Mouse (Mus musculus) heart, postnatal 0 days (tissue): ENCODE results near the gene Zfp36l2. TPM values are rescaled to one million over a fixed set of nuclear protein-coding genes. Genes with fewer than 3 reads are reported as not detected.

Experiments used
- ATAC-seq: fragments of 200-750 bp; cut with Nextera tagmentation; 2 replicates; pipeline ENCODE4 v1.8.0; 2017; ENCODE audit warnings: low read depth, moderate number of reproducible peaks, moderate library complexity; ENCODE audit not compliant: insufficient read depth
- DNase-seq: peaks from one replicate; pipeline ENCODE4 v3.0.0-alpha.2; 2016; ENCODE audit warnings: low spot score
- H3K27ac ChIP-seq: fragments of 300-500 bp; sonication (generic); 2 replicates; pipeline ENCODE4 v1.5.1; 2014; ENCODE audit warnings: low read depth, mild to moderate bottlenecking
- H3K27me3 ChIP-seq: fragments of 300-500 bp; sonication (generic); 2 replicates; pipeline ENCODE4 v1.6.1; 2014; ENCODE audit warnings: low read length, mixed read lengths; ENCODE audit not compliant: control insufficient read depth, insufficient read depth
- H3K36me3 ChIP-seq: fragments of 300-500 bp; sonication (generic); replicated peaks from 2 replicates; pipeline ENCODE4 v1.6.1; 2014; ENCODE audit warnings: low read length, mixed read lengths; ENCODE audit not compliant: control insufficient read depth, insufficient read depth
- H3K4me1 ChIP-seq: fragments of 300-500 bp; sonication (generic); 2 replicates; pipeline ENCODE4 v1.6.1; 2014; ENCODE audit warnings: antibody characterized with exemption; ENCODE audit not compliant: control insufficient read depth, insufficient read depth
- H3K4me2 ChIP-seq: fragments of 300-500 bp; sonication (generic); 2 replicates; pipeline ENCODE4 v1.6.1; 2014; ENCODE audit warnings: low read depth, mild to moderate bottlenecking, low read length, moderate library complexity
- H3K4me3 ChIP-seq: fragments of 300-500 bp; sonication (generic); 2 replicates; pipeline ENCODE4 v1.5.1; 2014; ENCODE audit warnings: low read depth, low read length
- H3K9ac ChIP-seq: fragments of 300-500 bp; sonication (generic); replicated peaks from 2 replicates; pipeline ENCODE4 v1.6.1; 2014; ENCODE audit warnings: low read depth, low read length, mixed read lengths
- H3K9me3 ChIP-seq: fragments of 300-500 bp; sonication (generic); replicated peaks from 2 replicates; pipeline ENCODE4 v1.6.1; 2016; ENCODE audit warnings: low read length; ENCODE audit not compliant: control insufficient read depth
- CTCF ChIP-seq: IDR thresholded peaks from 2 replicates; pipeline ENCODE4 v1.5.1; 2016; ENCODE audit warnings: antibody characterized with exemption, control low read depth, low read depth
- EP300 ChIP-seq: IDR thresholded peaks from 2 replicates; pipeline ENCODE4 v1.6.1; 2016; ENCODE audit warnings: antibody characterized with exemption, low read depth
- WGBS: fragments of 180-500 bp; shearing (Covaris S2); extraction: QIAGEN DNeasy Blood & Tissue Kit; methylation state at CpG from one replicate; pipeline ENCODE4 v1.1.7; 2014; 5-methylcytosine and 5-hydroxymethylcytosine counted together
- polyA plus RNA-seq: library from polyadenylated mRNA; unstranded; fragments of >200 nt; fragmentation: Nextera tagmentation; extraction: Ambion mirVana; gene quantifications from 2 replicates; pipeline ENCODE4 v1.2.1, GENCODE M21; 2015
- total RNA-seq: library from RNA; depleted of rRNA; stranded (reverse); fragments of >200 nt; gene quantifications from 2 replicates; pipeline ENCODE4 v1.2.3, GENCODE M21; 2014; ENCODE audit warnings: low replicate concordance

Zfp36l2 gene
- total and polyA plus RNA-seq, 2 experiments from 2014 or later: 4.5 to 14.0 TPM

- TF ChIP-seq CTCF: no peak
- TF ChIP-seq EP300: no peak
- Histone ChIP-seq H3K27ac (no peak overlapping the region), H3K4me3 (no peak overlapping the region), H3K36me3 (no peaks in the 10 kb centered on the region), H3K4me1 (no peaks in the 10 kb centered on the region), H3K27me3 (no peaks in the 10 kb centered on the region), H3K4me2 (no peak overlapping the region), H3K9me3 (no peaks in the 10 kb centered on the region), H3K9ac (no peak overlapping the region)
- 81% methylated on average over 4 of the region's 4 CpGs for WGBS
- ATAC-seq: no peak
- no peak for DNase-seq
These were observed 20.4 kb downstream of the Zfp36l2 start for GRCm38 (mm10) chr17:84167377-84167776.

GRCm38 (mm10) chr17:84166135-84166860, 21.4 kb downstream of the Zfp36l2 start:
- 76% methylated on average over 9 of the region's 9 CpGs for WGBS
- no peak for TF ChIP-seq EP300
- TF ChIP-seq CTCF: no peak
- H3K27me3 ChIP-seq: no peaks in the 10 kb centered on the region
- ATAC-seq (no peak), DNase-seq (no peak)
- H3K4me2 ChIP-seq: no peak overlapping the region
- no peaks in the 10 kb centered on the region for H3K9me3 ChIP-seq
- H3K9ac ChIP-seq: no peak overlapping the region
- peaks cover 4% of the 10 kb centered on the region; the same call in 1 of the 2 replicates for H3K4me1 ChIP-seq
- H3K36me3 ChIP-seq: no peaks in the 10 kb centered on the region
- H3K27ac ChIP-seq: no peak overlapping the region
- no peak overlapping the region for H3K4me3 ChIP-seq

- 87% methylated on average over 3 of the region's 3 CpGs for WGBS
- no peaks in the 10 kb centered on the region for H3K27me3 ChIP-seq
- H3K27ac ChIP-seq: no peak overlapping the region
- H3K9ac ChIP-seq: no peak overlapping the region
- no peaks in the 10 kb centered on the region for H3K36me3 ChIP-seq
- no peak for DNase-seq
- TF ChIP-seq CTCF: no peak
- TF ChIP-seq EP300: no peak
- peaks cover 8% of the 10 kb centered on the region; the same call in 1 of the 2 replicates for H3K4me1 ChIP-seq
- H3K9me3 ChIP-seq: no peaks in the 10 kb centered on the region
- H3K4me2 ChIP-seq: no peak overlapping the region
- no peak for ATAC-seq
- no peak overlapping the region for H3K4me3 ChIP-seq
These were observed 22.0 kb downstream of the Zfp36l2 start for GRCm38 (mm10) chr17:84165735-84166134.

DNA sequence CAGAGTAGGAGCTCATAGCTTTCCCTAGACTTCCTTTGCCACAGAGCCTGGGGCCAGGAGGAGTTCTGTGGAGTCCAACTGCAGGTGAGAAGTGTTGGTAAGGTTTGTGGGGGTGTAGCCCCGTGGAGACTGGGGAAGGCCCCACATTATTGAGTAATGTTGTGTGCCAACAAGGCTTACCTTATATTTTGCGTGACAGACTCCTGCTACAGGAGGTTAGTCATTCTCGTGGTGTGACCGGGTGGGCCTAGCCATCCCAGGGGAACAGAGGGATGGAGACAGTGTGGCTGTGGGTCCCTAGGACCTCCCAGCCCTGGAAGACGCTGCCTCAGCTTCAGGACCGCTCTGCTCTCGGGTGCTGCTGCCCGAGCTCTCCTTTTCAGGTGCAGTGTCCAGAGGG, 23.6 kb downstream of the Zfp36l2 start:
- H3K4me3 ChIP-seq: no peak overlapping the region
- ATAC-seq: no peak
- no peak overlapping the region for H3K9ac ChIP-seq
- WGBS: 82% methylated on average over 8 of the region's 8 CpGs
- H3K36me3 ChIP-seq: no peaks in the 10 kb centered on the region
- DNase-seq: no peak
- no peak overlapping the region for H3K4me2 ChIP-seq
- no peak for TF ChIP-seq EP300
- no peak for TF ChIP-seq CTCF
- no peak overlapping the region for H3K27ac ChIP-seq
- no peaks in the 10 kb centered on the region for H3K9me3 ChIP-seq
- peaks cover 8% of the 10 kb centered on the region; the same call in 1 of the 2 replicates for H3K4me1 ChIP-seq
- H3K27me3 ChIP-seq: no peaks in the 10 kb centered on the region

DNA sequence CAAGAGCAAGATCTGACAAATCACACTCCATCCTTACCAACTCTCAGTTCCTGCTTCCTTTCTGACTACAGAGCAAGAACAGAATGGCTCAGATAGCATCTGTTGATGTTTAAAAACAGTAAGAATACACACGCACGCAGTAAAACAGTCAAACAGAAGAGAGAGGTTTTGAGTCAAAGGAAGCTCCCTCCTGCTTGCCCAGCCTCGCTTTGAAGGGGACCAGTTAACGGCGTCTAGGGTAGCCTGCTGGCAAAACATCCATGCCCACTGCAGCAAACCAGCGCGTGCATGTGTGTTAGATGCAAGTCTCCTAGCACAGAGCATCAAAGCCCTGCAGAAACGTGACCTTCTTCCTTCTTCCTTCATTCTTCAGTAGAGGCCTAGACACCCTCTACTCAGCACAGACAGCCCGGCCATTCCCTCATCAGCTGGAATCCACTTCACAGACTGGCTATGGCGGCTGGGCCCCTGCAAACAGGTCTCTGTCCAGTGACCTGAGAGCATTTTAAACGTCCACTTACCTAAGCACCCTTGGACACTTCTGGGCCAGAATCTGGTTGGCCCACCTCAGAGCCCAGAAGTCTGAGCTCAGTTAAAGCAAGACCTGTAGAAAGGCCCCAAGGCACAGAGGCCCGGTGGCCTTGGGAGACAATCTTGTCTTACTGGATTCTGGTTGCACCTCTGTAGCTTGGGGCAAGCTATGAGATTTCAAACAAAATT, 24.5 kb downstream of the Zfp36l2 start:
- WGBS: 74% methylated on average over 12 of the region's 12 CpGs
- Histone ChIP-seq H3K4me3 (no peak overlapping the region), H3K9me3 (no peaks in the 10 kb centered on the region), H3K27ac (peak overlapping the region; percentile 54; the same call in 1 of the 2 replicates), H3K36me3 (no peaks in the 10 kb centered on the region), H3K4me2 (no peak overlapping the region), H3K4me1 (peaks cover 8% of the 10 kb centered on the region; the same call in 1 of the 2 replicates), H3K27me3 (no peaks in the 10 kb centered on the region), H3K9ac (no peak overlapping the region)
- TF ChIP-seq EP300 (no peak), CTCF (no peak)
- ATAC-seq: no peak
- no peak for DNase-seq
